Mouse (Mus musculus) lung, postnatal 25 days (tissue): ENCODE data around the gene Slc19a3.
"Not testable (repeated sequence)": the region's sequence is repeated elsewhere in the genome, so short reads cannot be mapped to it uniquely, and the experiment has no call there.

Experiments
- DNase-seq: peaks from one replicate; pipeline ENCODE4 v3.0.0; 2022; ENCODE audit warnings: low spot score

Slc19a3 gene

GRCm38 (mm10) chr1:83006218-83007179 is 31.7 kb downstream of the Slc19a3 start:
- peak; percentile 33 for DNase-seq

GRCm38 (mm10) chr1:83000306-83000705 is 37.9 kb downstream of the Slc19a3 start, which contains the start of gene Gm47959:
Gene Gm47959 (plus strand): TSS chr1:83000548.
- not testable (repeated sequence) for DNase-seq

GRCm38 (mm10) chr1:82993947-82994346 is 44.3 kb downstream of the Slc19a3 start:
- no peak for DNase-seq

- DNase-seq: no peak
These were observed 46.2 kb downstream of the Slc19a3 start for GRCm38 (mm10) chr1:82992093-82992492.

DNA sequence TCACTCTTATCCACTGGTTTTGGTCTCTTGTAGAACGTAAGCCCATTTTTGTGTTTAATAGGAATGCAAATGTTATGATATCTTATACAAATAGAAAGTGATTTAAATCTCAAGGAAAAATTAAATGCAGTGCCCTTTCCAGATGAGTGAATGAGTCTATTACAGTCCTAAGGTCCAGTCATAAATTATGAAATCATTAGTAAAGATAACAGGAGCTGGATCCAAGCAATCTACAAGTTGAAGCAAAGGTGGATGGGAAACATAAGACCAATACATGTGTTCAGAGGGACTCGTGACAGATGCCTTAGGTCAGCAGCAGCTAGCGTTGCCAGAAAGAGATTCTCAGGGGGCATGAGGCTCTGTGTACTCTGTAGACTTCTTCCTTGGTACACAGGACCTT is 46.7 kb downstream of the Slc19a3 start:
- DNase-seq: no peak

- DNase-seq: no peak
These were observed 47.2 kb downstream of the Slc19a3 start for GRCm38 (mm10) chr1:82991062-82991461.

GRCm38 (mm10) chr1:82987530-82988198 is 50.6 kb downstream of the Slc19a3 start:
- DNase-seq: peak; percentile 75

DNA sequence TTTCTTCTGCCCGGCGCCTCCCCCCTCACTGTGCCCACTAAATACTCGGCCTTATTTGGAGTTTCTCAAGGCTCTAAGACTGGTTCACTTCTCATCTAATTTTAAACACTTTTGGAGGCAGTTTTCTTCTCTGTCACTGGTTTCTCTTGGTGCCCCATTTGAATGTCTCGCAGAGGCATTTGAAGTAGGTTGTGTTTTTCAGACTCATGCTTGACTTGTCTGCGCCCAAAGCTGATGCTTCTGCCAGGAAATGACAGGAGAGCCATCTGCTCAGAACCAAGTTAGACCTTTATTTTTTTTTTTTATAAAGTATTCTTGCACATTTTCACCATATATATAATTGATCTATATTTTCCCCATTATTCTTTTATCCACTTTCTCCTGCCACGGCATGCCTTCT is 51.5 kb downstream of the Slc19a3 start:
- DNase-seq: no peak

- DNase-seq: no peak
These were observed 60.4 kb downstream of the Slc19a3 start for GRCm38 (mm10) chr1:82977840-82978239.

DNA sequence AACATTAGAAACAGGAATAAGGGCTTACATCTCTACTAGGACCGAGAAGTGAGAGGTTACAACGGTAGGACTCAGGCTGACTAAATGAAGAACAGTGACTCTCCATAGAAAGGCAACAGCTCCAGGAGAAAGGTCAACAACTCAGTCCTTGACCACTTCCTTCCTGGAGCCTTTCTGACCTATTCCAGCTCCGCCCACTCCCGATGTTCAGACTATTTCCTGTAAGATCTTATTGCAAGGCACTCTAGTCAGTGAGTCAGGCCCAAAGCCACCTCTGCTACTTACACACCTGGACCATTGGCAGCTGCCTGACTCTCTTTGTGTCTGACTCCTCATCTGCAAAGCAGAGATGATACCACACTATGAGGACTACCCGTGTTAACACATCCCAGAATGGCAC is 62.5 kb downstream of the Slc19a3 start:
- DNase-seq: peak; percentile 58

DNA sequence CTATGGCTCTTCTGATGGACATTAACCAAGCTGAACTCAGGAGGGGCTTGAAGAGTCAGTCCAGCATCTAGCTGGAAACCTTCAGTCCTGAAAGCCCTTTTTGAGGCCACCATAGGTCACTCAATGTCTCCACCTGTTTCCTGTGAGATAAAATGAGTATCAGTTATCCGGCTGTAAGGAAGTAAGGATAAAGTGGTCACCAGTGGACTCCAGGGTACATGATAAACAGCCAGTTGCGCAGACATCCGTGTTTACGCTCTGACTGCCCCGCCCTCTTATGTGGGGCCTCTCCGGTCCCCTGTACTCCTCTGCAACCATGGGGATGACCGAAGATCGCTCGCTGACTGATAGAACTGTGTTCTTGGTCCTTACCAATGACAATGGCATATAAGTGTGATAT is 63.9 kb downstream of the Slc19a3 start:
- peak; percentile 70 for DNase-seq

DNA sequence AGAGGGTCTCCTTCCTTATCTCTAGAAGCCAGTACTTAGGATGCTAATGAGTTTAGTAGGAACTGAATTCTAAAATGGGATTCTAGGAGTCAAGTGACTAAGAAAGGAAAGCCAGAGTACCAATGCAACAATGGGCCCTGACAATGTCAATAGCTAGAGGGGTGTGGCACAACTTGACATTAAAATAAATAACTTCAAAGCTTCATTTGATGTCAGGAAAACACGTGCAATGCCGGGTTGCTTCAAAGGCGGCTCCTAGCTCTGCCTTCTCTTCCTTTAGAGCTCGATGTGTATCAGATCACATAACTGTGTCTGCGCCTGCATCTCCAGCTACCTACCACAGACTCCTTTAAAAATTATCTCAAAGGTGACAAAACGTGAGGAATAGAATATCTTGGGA is 64.3 kb downstream of the Slc19a3 start:
- DNase-seq: peak; percentile 56

DNA sequence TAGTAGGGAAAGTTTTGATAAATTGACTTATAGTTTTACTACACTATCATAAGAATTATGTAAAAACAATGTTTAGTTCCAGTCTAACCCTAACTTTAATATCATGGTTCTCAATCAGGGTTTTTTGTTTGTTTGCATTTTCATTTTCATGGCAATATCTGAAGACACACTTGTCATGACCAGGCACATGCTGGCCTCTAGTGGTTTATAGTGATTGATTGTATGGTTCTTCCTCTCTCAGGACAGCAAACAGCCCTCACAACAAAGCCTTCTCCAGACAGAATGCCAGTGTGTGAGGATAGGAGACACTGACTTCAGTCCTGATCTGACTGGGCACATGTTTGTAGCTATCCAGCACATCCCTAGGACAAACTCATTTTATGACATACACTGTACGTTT is 65.0 kb downstream of the Slc19a3 start:
- DNase-seq: no peak

DNA sequence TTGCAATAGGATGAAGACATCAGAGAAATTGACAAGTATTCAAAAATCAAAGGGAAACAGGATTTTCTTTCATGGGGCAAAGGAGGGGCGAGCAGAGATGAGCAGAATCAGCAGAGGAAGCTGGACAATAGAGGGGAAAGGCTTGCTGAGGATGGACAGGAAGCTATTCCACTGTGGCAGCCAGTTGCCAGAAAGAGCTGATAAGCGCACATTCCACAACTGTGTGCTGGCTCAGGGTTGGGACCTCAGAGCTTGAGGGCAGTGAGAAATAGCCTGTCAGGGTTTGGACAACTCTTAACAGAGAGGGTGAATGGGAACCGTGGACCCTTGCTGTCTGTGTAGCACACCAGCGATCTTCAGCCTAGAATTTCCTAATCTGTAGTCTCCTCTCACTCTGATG is 66.2 kb downstream of the Slc19a3 start:
- peak; percentile 50 for DNase-seq

DNA sequence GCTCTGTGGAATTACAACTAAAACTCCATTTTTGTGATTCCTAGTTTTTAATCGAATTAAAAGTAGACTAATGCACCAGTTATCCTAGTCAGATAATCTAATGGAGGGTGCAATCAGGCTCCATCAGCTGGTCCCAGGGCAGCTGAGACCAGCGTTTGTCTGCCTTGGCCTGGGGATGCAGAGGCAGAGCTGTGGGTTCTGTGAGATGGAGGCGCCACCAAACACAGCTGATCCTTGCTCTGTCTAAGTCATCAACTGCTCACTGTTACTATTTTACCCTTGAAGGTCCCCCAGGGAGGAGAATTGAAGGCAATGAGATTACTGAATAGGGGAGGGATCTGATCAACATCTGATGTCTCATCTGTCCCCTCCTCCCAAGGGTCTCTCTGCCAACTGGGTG is 71.8 kb downstream of the Slc19a3 start:
- DNase-seq: no peak
